Mouse (Mus musculus) right cerebral cortex, postnatal 4 days (tissue): ENCODE results near the gene Slc39a3.
"Not testable (repeated sequence)": the region's sequence is repeated elsewhere in the genome, so short reads cannot be mapped to it uniquely, and the experiment has no call there.

Source experiments
- DNase-seq: peaks from one replicate; pipeline ENCODE4 v3.0.0-alpha.2; 2022

The Slc39a3 gene

GRCm38 (mm10) chr10:81006005-81006677 is 31.1 kb downstream of the Slc39a3 start:
- no peak for DNase-seq

GRCm38 (mm10) chr10:81001161-81001560 is 36.1 kb downstream of the Slc39a3 start:
- peak; percentile 33 for DNase-seq

GRCm38 (mm10) chr10:81000197-81001062 is 36.8 kb downstream of the Slc39a3 start:
- DNase-seq, result no peak

- DNase-seq, result peak; percentile 83
These were observed 37.6 kb downstream of the Slc39a3 start for GRCm38 (mm10) chr10:80999362-81000196.

- DNase-seq, result peak; percentile 65
These were observed 38.4 kb downstream of the Slc39a3 start for GRCm38 (mm10) chr10:80998778-80999177.

- DNase-seq, result no peak
These were observed 39.2 kb downstream of the Slc39a3 start for GRCm38 (mm10) chr10:80998021-80998420.

GRCm38 (mm10) chr10:80997332-80997731 is 39.9 kb downstream of the Slc39a3 start:
- no peak for DNase-seq

GRCm38 (mm10) chr10:80996501-80996900 is 40.7 kb downstream of the Slc39a3 start:
- no peak for DNase-seq

- peak; percentile 89 for DNase-seq
These were observed 42.1 kb downstream of the Slc39a3 start for GRCm38 (mm10) chr10:80995091-80995632.

- DNase-seq, result no peak
These were observed 42.6 kb downstream of the Slc39a3 start for GRCm38 (mm10) chr10:80994621-80995020.

GRCm38 (mm10) chr10:80993276-80993675 is 44.0 kb downstream of the Slc39a3 start:
- DNase-seq, result no peak

GRCm38 (mm10) chr10:80991945-80992344 is 45.3 kb downstream of the Slc39a3 start:
- no peak for DNase-seq

GRCm38 (mm10) chr10:80991007-80991406 is 46.2 kb downstream of the Slc39a3 start:
- DNase-seq, result no peak

- no peak for DNase-seq
These were observed 46.8 kb downstream of the Slc39a3 start for GRCm38 (mm10) chr10:80990406-80990805.

- DNase-seq, result not testable (repeated sequence)
These were observed 47.4 kb downstream of the Slc39a3 start for GRCm38 (mm10) chr10:80989854-80990253.

- DNase-seq, result no peak
These were observed 47.8 kb downstream of the Slc39a3 start for GRCm38 (mm10) chr10:80989446-80989845.

- peak; percentile 73 for DNase-seq
These were observed 49.4 kb downstream of the Slc39a3 start for GRCm38 (mm10) chr10:80987709-80988441.

GRCm38 (mm10) chr10:80986754-80987153 is 50.5 kb downstream of the Slc39a3 start:
- no peak for DNase-seq

- DNase-seq, result no peak
These were observed 51.1 kb downstream of the Slc39a3 start for GRCm38 (mm10) chr10:80985970-80986701.

- no peak for DNase-seq
These were observed 51.8 kb downstream of the Slc39a3 start for GRCm38 (mm10) chr10:80985241-80985969.

GRCm38 (mm10) chr10:80984223-80984622 is 53.0 kb downstream of the Slc39a3 start:
- no peak for DNase-seq
